ENCODE assay signal across 18 mouse cellular contexts in the genomic region with DNA sequence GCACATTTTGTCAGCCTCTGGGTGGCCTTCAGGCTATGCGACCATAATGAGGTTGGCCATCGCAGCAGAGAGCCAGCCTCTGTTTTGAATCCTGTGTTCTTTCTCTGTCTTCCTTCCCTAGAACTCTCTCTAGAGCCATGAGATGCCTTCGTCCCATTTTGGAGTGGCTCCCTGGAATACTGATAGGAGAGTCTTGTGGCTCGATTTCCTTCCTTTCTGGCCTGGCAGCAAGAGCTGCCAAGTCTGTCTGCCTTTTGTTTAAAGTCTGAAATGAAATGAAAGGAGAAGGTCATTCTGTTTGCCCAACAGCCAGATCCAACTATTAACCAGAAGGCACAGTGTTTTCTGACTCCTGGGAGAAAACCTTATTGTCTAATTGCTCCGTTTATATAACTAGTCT.
A peak's percentile ranks its signal among the peaks of the same experiment; 100 is the strongest.
DNase-seq lines count a peak whose midpoint lies in the region; ATAC-seq and TF ChIP-seq lines count a peak whose summit lies in the region.
"Had no signal": no experiment of that assay in that cellular context is flagged by ENCODE, and none has a peak within 500 bp of the region (broad histone marks: within the 10 kb centered on the region; RNA-seq: fewer than 3 reads in every experiment).

No protein-coding gene starts in this region.

- TF ChIP-seq CTCF in midbrain, postnatal 0 days (IDR thresholded peaks at IDR 0.05), result no peak

- no peaks in the 10 kb centered on the region for H3K4me1 ChIP-seq in hindbrain, embryonic 16.5 days (ENCODE audit: control insufficient read depth, insufficient read depth, low read depth, low read length)
- peaks cover 13% of the 10 kb centered on the region for H3K4me1 ChIP-seq in hindbrain, embryonic 10.5 days (replicated peaks)
- no peaks in the 10 kb centered on the region for H3K4me1 ChIP-seq in midbrain, postnatal 0 days (ENCODE audit: insufficient read depth, low read length)
- no peaks in the 10 kb centered on the region for H3K4me1 ChIP-seq in midbrain, embryonic 16.5 days (ENCODE audit: control insufficient read depth, insufficient read depth, low read length)

- 64% methylated on average over 5 of the region's 5 CpGs for WGBS in hindbrain, embryonic 16.5 days
- WGBS in hindbrain, embryonic 10.5 days, result 84% methylated on average over 5 of the region's 5 CpGs
- 59% methylated on average over 5 of the region's 5 CpGs for WGBS in midbrain, postnatal 0 days
- 67% methylated on average over 5 of the region's 5 CpGs for WGBS in midbrain, embryonic 16.5 days

- H3K9ac ChIP-seq in hindbrain, embryonic 16.5 days (ENCODE audit: low read depth, low read length), result no peak overlapping the region
- no peak overlapping the region for H3K9ac ChIP-seq in midbrain, postnatal 0 days (replicated peaks; ENCODE audit: low read length, poor library complexity, severe bottlenecking)
- H3K9ac ChIP-seq in midbrain, embryonic 16.5 days (ENCODE audit: low read depth, low read length), result no peak overlapping the region
- H3K9ac ChIP-seq: embryonic facial prominence, embryonic 15.5 days; limb, embryonic 12.5 days; liver, embryonic 13.5 days; midbrain, embryonic 13.5 days had no signal

- DNase-seq in heart, adult 18-20 months, result peak; percentile 31 to 42
- no peak for DNase-seq in heart, postnatal 14 days
- DNase-seq in hindbrain, embryonic 10.5 days (ENCODE audit: low spot score), result no peak
- peak; percentile 52 for DNase-seq in midbrain, postnatal 0 days (ENCODE audit: low spot score)
- DNase-seq in lung, postnatal 36 days, result peak; percentile 66
- DNase-seq: cerebellum, adult 8-10 months; gastrocnemius, postnatal 14 days; kidney, adult 9 months; kidney, postnatal 4 days; liver, embryonic 13.5 days; thymus, postnatal 4 days had no signal

- H3K27ac ChIP-seq in hindbrain, embryonic 16.5 days (ENCODE audit: low read depth, low read length), result no peak overlapping the region
- H3K27ac ChIP-seq in hindbrain, embryonic 10.5 days, result no peak overlapping the region
- H3K27ac ChIP-seq in midbrain, postnatal 0 days (ENCODE audit: low read depth, low read length), result no peak overlapping the region
- H3K27ac ChIP-seq in midbrain, embryonic 16.5 days (ENCODE audit: low read length), result no peak overlapping the region
- H3K27ac ChIP-seq: embryonic facial prominence, embryonic 15.5 days; limb, embryonic 12.5 days; liver, embryonic 13.5 days; macrophage; midbrain, embryonic 13.5 days had no signal

- no peak overlapping the region for H3K4me3 ChIP-seq in hindbrain, embryonic 16.5 days (ENCODE audit: low read length)
- H3K4me3 ChIP-seq in hindbrain, embryonic 10.5 days, result no peak overlapping the region
- H3K4me3 ChIP-seq in midbrain, postnatal 0 days (ENCODE audit: low read depth, low read length), result no peak overlapping the region
- no peak overlapping the region for H3K4me3 ChIP-seq in midbrain, embryonic 16.5 days (ENCODE audit: low read depth, low read length)
- H3K4me3 ChIP-seq: embryonic facial prominence, embryonic 15.5 days; limb, embryonic 12.5 days; liver, embryonic 13.5 days; midbrain, embryonic 13.5 days had no signal

- no peaks in the 10 kb centered on the region for H3K36me3 ChIP-seq in hindbrain, embryonic 16.5 days (ENCODE audit: control insufficient read depth, insufficient read depth, low read length)
- H3K36me3 ChIP-seq in hindbrain, embryonic 10.5 days, result no peaks in the 10 kb centered on the region
- no peaks in the 10 kb centered on the region for H3K36me3 ChIP-seq in midbrain, postnatal 0 days (ENCODE audit: insufficient read depth, low read length)
- H3K36me3 ChIP-seq in midbrain, embryonic 16.5 days (ENCODE audit: control insufficient read depth, insufficient read depth, low read length), result no peaks in the 10 kb centered on the region
- H3K36me3 ChIP-seq: embryonic facial prominence, embryonic 15.5 days; limb, embryonic 12.5 days; liver, embryonic 13.5 days; midbrain, embryonic 13.5 days had no signal

- H3K27me3 ChIP-seq in hindbrain, embryonic 16.5 days (replicated peaks; ENCODE audit: control insufficient read depth, insufficient read depth, low read length), result no peaks in the 10 kb centered on the region
- H3K27me3 ChIP-seq in hindbrain, embryonic 10.5 days (ENCODE audit: insufficient read depth, poor library complexity, severe bottlenecking), result no peaks in the 10 kb centered on the region
- no peaks in the 10 kb centered on the region for H3K27me3 ChIP-seq in midbrain, postnatal 0 days (ENCODE audit: insufficient read depth, low read length)
- no peaks in the 10 kb centered on the region for H3K27me3 ChIP-seq in midbrain, embryonic 16.5 days (ENCODE audit: control insufficient read depth, insufficient read depth, low read depth, low read length)
- H3K27me3 ChIP-seq: embryonic facial prominence, embryonic 15.5 days; limb, embryonic 12.5 days; liver, embryonic 13.5 days had no signal

- no peaks in the 10 kb centered on the region for H3K9me3 ChIP-seq in hindbrain, embryonic 16.5 days (ENCODE audit: control insufficient read depth, low read length)
- H3K9me3 ChIP-seq in hindbrain, embryonic 10.5 days, result no peaks in the 10 kb centered on the region
- H3K9me3 ChIP-seq in midbrain, postnatal 0 days (ENCODE audit: low read length), result no peaks in the 10 kb centered on the region
- no peaks in the 10 kb centered on the region for H3K9me3 ChIP-seq in midbrain, embryonic 16.5 days (replicated peaks; ENCODE audit: control insufficient read depth, low read length, poor library complexity, severe bottlenecking)
- H3K9me3 ChIP-seq: embryonic facial prominence, embryonic 15.5 days; limb, embryonic 12.5 days; liver, embryonic 13.5 days; midbrain, embryonic 13.5 days had no signal

- no peak overlapping the region for H3K4me2 ChIP-seq in hindbrain, embryonic 16.5 days (ENCODE audit: low read length)
- H3K4me2 ChIP-seq in midbrain, postnatal 0 days (ENCODE audit: low read depth, low read length, poor library complexity, severe bottlenecking), result no peak overlapping the region
- no peak overlapping the region for H3K4me2 ChIP-seq in midbrain, embryonic 16.5 days (ENCODE audit: low read length)
- H3K4me2 ChIP-seq: embryonic facial prominence, embryonic 15.5 days; limb, embryonic 12.5 days; liver, embryonic 13.5 days; midbrain, embryonic 13.5 days had no signal

- intact Hi-C loops in heart, postnatal 14 days (cut with DNase I), result no loop called here

- peak; percentile 70; the same call in 1 of the 2 replicates for ATAC-seq in hindbrain, embryonic 16.5 days
- ATAC-seq in midbrain, postnatal 0 days (ENCODE audit: low FRiP score), result peak; percentile 27; the same call in 1 of the 2 replicates
- ATAC-seq in midbrain, embryonic 16.5 days, result no peak
- no peak for ATAC-seq in erythroid progenitor cell, adult 5-6 weeks (replicated peaks; ENCODE audit: low FRiP score, poor library complexity, severe bottlenecking)
- ATAC-seq: midbrain, embryonic 13.5 days had no signal

Comparison
In these comparisons a context has a peak if more than half of its experiments do, and no peak if none do; other contexts are left out.
1. DNase-seq: peak in heart, adult 18-20 months (2 of 2), midbrain, postnatal 0 days (single experiment) and lung, postnatal 36 days (single experiment); none in heart, postnatal 14 days (0 of 2) and hindbrain, embryonic 10.5 days (single experiment).
2. ATAC-seq: peak in hindbrain, embryonic 16.5 days (single experiment) and midbrain, postnatal 0 days (single experiment); none in midbrain, embryonic 16.5 days (single experiment) and erythroid progenitor cell, adult 5-6 weeks (single experiment).